Mouse (Mus musculus): ENCODE results near the gene Zrsr1. TPM values are rescaled to one million over a fixed set of nuclear protein-coding genes. Genes with fewer than 3 reads are reported as not detected.

Zrsr1 gene
- 3.8 and 4.5 TPM in 2 replicates for polyA plus RNA-seq (2015; fragmentation: Nextera tagmentation; extraction: Ambion mirVana)

- DNase-seq (ENCODE audit: low spot score), result peak; percentile 90
- 55% methylated on average over 56 of the region's 56 CpGs for WGBS
- no peaks in the 10 kb centered on the region for H3K9me3 ChIP-seq (ENCODE audit: low read length)
Measured at GRCm38 (mm10) chr11:22971835-22972709, at the start of gene Zrsr1. Gene Zrsr1 (plus strand): TSS chr11:22972005.

DNA sequence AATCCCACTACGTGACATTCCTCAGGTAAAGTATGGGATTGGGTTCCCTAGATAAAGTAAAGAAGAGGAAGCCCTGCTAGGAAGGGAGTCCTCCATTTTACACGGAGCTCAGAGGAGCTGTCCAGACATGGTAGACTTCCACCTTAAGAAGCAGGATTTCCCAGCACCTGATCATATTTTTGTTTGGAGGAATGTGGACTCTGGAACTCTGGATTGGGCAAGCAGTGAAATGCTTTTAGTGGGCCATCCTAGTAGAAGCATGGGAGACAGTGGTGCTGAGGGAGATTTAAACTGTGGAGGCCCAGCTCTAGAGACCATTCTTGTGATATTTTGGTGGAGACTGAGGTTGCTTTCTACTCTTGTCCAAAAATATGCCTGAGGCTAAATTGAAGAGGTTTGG, 49.3 kb upstream of the Zrsr1 start:
- Histone ChIP-seq H3K36me3 (ENCODE audit: insufficient read depth, low read length) (no peaks in the 10 kb centered on the region), H3K4me2 (replicated peaks; ENCODE audit: low read depth, low read length) (no peak overlapping the region), H3K4me3 (ENCODE audit: low read depth, low read length) (no peak overlapping the region), H3K9me3 (ENCODE audit: low read length) (no peaks in the 10 kb centered on the region), H3K27me3 (replicated peaks; ENCODE audit: insufficient read depth, low read length) (no peaks in the 10 kb centered on the region), H3K4me1 (ENCODE audit: insufficient read depth, low read depth, low read length) (no peaks in the 10 kb centered on the region), H3K27ac (ENCODE audit: low read length) (no peak overlapping the region), H3K9ac (replicated peaks; ENCODE audit: low read depth) (no peak overlapping the region)
- DNase-seq (ENCODE audit: low spot score) (no peak), ATAC-seq (no peak)
- no peak for TF ChIP-seq EP300 (IDR thresholded peaks at IDR 0.05)
- TF ChIP-seq CTCF (IDR thresholded peaks at IDR 0.05), result no peak
- 70% methylated on average over 2 of the region's 2 CpGs for WGBS

More at GRCm38 (mm10) chr11:22971835-22972709, at the start of gene Zrsr1:
- TF ChIP-seq EP300 (IDR thresholded peaks at IDR 0.05) (no peak), CTCF (IDR thresholded peaks at IDR 0.05) (peak; percentile 19; the same call in 1 of the 2 replicates)
- Histone ChIP-seq H3K4me2 (replicated peaks; ENCODE audit: low read depth, low read length) (peak within 1 kb of the TSS; percentile 61), H3K27me3 (replicated peaks; ENCODE audit: insufficient read depth, low read length) (no peaks in the 10 kb centered on the region), H3K4me1 (ENCODE audit: insufficient read depth, low read depth, low read length) (no peaks in the 10 kb centered on the region), H3K9ac (replicated peaks; ENCODE audit: low read depth) (peak within 1 kb of the TSS; percentile 63), H3K27ac (ENCODE audit: low read length) (peak within 1 kb of the TSS; percentile 62), H3K36me3 (ENCODE audit: insufficient read depth, low read length) (no peaks in the 10 kb centered on the region), H3K4me3 (ENCODE audit: low read depth, low read length) (peak within 1 kb of the TSS; percentile 55)
- ATAC-seq, result peak; percentile 80

DNA sequence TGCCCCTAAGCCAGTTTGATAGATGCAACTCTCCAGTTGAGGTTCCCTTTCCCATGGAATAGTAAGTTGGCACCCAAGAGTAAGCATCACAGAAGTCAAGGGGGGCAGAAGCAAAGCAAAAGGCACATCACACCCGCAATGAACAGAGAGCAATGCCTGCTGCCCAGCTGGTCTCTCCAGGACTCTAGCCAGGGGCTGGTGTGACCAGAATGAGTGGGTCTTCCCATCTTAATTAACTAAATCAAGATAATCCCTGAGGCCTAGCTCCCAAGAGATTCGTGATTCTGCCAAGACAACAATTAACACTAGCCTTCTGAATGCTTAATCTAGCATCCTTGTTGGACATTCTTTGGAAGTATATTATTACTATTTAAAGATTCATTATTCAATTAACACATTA, 48.2 kb upstream of the Zrsr1 start:
- H3K9ac ChIP-seq (replicated peaks; ENCODE audit: low read depth), result no peak overlapping the region
- peaks cover 4% of the 10 kb centered on the region; the same call in 1 of the 2 replicates for H3K4me1 ChIP-seq (ENCODE audit: insufficient read depth, low read depth, low read length)
- 92% methylated on average over 2 of the region's 2 CpGs for WGBS
- TF ChIP-seq CTCF (IDR thresholded peaks at IDR 0.05) (no peak), EP300 (IDR thresholded peaks at IDR 0.05) (no peak)
- H3K4me2 ChIP-seq (replicated peaks; ENCODE audit: low read depth, low read length), result no peak overlapping the region
- H3K9me3 ChIP-seq (ENCODE audit: low read length), result no peaks in the 10 kb centered on the region
- no peaks in the 10 kb centered on the region for H3K36me3 ChIP-seq (ENCODE audit: insufficient read depth, low read length)
- ATAC-seq (no peak), DNase-seq (ENCODE audit: low spot score) (no peak)
- H3K27ac ChIP-seq (ENCODE audit: low read length), result no peak overlapping the region
- H3K27me3 ChIP-seq (replicated peaks; ENCODE audit: insufficient read depth, low read length), result no peaks in the 10 kb centered on the region
- no peak overlapping the region for H3K4me3 ChIP-seq (ENCODE audit: low read depth, low read length)

DNA sequence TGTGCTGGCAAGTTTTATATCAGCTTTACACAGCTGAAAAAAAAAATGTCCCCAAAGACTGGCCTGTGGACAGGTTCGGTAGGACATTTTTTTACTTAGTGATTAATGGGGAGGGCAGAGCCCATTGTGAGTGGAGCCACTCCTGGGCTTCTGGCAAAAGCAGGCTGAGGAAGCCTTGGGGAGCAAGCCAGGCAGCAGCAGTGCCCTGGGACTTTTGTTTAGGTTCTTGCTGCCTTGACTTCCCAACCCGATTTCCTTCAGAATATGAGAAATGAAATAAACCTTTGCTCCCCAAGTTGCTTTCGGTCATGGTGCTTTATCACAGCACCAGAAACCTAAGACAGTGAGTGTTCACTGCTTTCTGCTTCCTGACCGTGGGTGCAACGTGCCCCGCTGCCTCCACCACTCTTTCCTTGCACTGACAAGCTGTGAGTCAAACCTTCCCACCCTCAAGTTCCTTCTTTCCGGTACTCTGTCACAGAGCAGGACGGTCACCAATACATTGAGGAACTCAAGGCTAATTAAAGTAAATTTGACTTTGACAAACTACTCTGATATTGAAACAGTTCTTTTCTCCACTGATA, 43.1 kb upstream of the Zrsr1 start:
- H3K36me3 ChIP-seq (ENCODE audit: insufficient read depth, low read length), result no peaks in the 10 kb centered on the region
- H3K4me1 ChIP-seq (ENCODE audit: insufficient read depth, low read depth, low read length), result peaks cover 6% of the 10 kb centered on the region; the same call in 1 of the 2 replicates
- no peak overlapping the region for H3K4me2 ChIP-seq (replicated peaks; ENCODE audit: low read depth, low read length)
- no peak overlapping the region for H3K4me3 ChIP-seq (ENCODE audit: low read depth, low read length)
- H3K27ac ChIP-seq (ENCODE audit: low read length), result no peak overlapping the region
- ATAC-seq, result no peak
- H3K9ac ChIP-seq (replicated peaks; ENCODE audit: low read depth), result no peak overlapping the region
- 63% methylated on average over 8 of the region's 8 CpGs for WGBS
- H3K27me3 ChIP-seq (replicated peaks; ENCODE audit: insufficient read depth, low read length), result no peaks in the 10 kb centered on the region
- H3K9me3 ChIP-seq (ENCODE audit: low read length), result no peaks in the 10 kb centered on the region
- TF ChIP-seq EP300 (IDR thresholded peaks at IDR 0.05) (no peak), CTCF (IDR thresholded peaks at IDR 0.05) (no peak)
- peak; percentile 10 for DNase-seq (ENCODE audit: low spot score)

GRCm38 (mm10) chr11:22930129-22930528, 41.7 kb upstream of the Zrsr1 start:
- TF ChIP-seq CTCF (IDR thresholded peaks at IDR 0.05), result no peak
- no peak for TF ChIP-seq EP300 (IDR thresholded peaks at IDR 0.05)
- ATAC-seq (no peak), DNase-seq (ENCODE audit: low spot score) (no peak)
- H3K27me3 ChIP-seq (replicated peaks; ENCODE audit: insufficient read depth, low read length), result no peaks in the 10 kb centered on the region
- no peaks in the 10 kb centered on the region for H3K36me3 ChIP-seq (ENCODE audit: insufficient read depth, low read length)
- no peak overlapping the region for H3K4me3 ChIP-seq (ENCODE audit: low read depth, low read length)
- H3K4me2 ChIP-seq (replicated peaks; ENCODE audit: low read depth, low read length), result no peak overlapping the region
- no peak overlapping the region for H3K27ac ChIP-seq (ENCODE audit: low read length)
- H3K9me3 ChIP-seq (ENCODE audit: low read length), result no peaks in the 10 kb centered on the region
- H3K9ac ChIP-seq (replicated peaks; ENCODE audit: low read depth), result no peak overlapping the region
- peaks cover 6% of the 10 kb centered on the region; the same call in 1 of the 2 replicates for H3K4me1 ChIP-seq (ENCODE audit: insufficient read depth, low read depth, low read length)
- 54% methylated on average over 2 of the region's 2 CpGs for WGBS

GRCm38 (mm10) chr11:22931320-22931905, 40.4 kb upstream of the Zrsr1 start:
- no peaks in the 10 kb centered on the region for H3K36me3 ChIP-seq (ENCODE audit: insufficient read depth, low read length)
- no peak overlapping the region for H3K9ac ChIP-seq (replicated peaks; ENCODE audit: low read depth)
- TF ChIP-seq CTCF (IDR thresholded peaks at IDR 0.05), result no peak
- H3K27me3 ChIP-seq (replicated peaks; ENCODE audit: insufficient read depth, low read length), result no peaks in the 10 kb centered on the region
- 84% methylated on average over 2 of the region's 2 CpGs for WGBS
- H3K4me1 ChIP-seq (ENCODE audit: insufficient read depth, low read depth, low read length), result peaks cover 6% of the 10 kb centered on the region; the same call in 1 of the 2 replicates
- H3K4me3 ChIP-seq (ENCODE audit: low read depth, low read length), result no peak overlapping the region
- no peak overlapping the region for H3K4me2 ChIP-seq (replicated peaks; ENCODE audit: low read depth, low read length)
- ATAC-seq (no peak), DNase-seq (ENCODE audit: low spot score) (no peak)
- no peaks in the 10 kb centered on the region for H3K9me3 ChIP-seq (ENCODE audit: low read length)
- no peak overlapping the region for H3K27ac ChIP-seq (ENCODE audit: low read length)

Measured in lung, postnatal 0 days (tissue).